Mouse (Mus musculus): ENCODE data around the gene Gnaq.

DNA sequence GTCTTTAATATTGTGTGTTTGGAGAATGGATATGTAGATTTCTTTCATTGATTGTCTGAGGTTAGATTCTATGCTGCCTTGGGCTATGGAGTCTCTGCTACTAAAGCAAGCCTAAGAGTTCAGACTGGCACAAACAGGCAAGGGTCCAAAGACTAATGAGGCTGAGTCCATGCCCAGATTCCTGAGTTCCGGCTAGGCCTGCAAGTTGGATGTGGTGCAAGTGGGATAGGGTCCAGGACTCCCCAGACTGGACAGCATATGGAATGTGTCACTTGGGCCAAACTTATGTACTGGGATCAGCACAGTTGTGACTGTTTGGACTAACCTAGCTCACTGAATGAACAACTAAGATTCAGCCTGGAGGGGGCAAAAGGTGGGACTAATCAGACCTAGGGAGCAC lies 19.3 kb upstream of the Gnaq start:
- TF ChIP-seq FLI1 (IDR thresholded peaks at IDR 0.05; ENCODE audit: low read length) (no peak), GATA1 (IDR thresholded peaks at IDR 0.05; ENCODE audit: borderline replicate concordance, low read length) (no peak)
